In the genomic region with DNA sequence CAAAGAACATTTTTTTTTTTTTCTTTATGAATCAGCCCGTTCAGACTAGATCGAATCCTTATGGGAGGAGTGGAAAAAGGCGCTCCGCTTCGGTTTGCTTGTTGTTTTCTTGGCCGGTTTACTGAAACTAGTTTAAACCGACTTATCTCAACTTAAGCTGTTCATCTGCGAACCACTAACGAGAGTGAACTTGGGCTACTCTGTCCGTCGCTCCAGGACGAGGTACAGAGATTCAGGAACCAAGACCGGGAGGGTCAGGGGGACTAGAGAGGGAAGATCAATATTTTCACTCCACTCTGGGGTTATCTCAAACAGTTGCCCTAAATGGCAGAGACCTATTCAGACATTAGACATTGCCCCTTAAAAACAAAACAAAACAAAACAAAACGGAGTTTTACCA, we compare ENCODE assay signal across 8 mouse cellular contexts. TPM values are rescaled to one million over a fixed set of nuclear protein-coding genes. Genes with fewer than 3 reads are reported as not detected.
A peak's percentile ranks its signal among the peaks of the same experiment; 100 is the strongest.
DNase-seq lines count a peak whose midpoint lies in the region; ATAC-seq and TF ChIP-seq lines count a peak whose summit lies in the region.

No protein-coding gene starts in this region.

- no peak for DNase-seq in cerebellum, postnatal 4 days (ENCODE audit: low spot score in 2 of 2)
- DNase-seq in testis, postnatal 14 days (ENCODE audit: low spot score): no peak
- no peak for DNase-seq in hindbrain, embryonic 14.5 days (ENCODE audit: low spot score)
- DNase-seq in midbrain, embryonic 10.5 days (ENCODE audit: low spot score): no peak
- DNase-seq in retina, postnatal 1 day: no peak
- no peak for DNase-seq in thymus, adult 18-20 months

- H3K27ac ChIP-seq in testis, adult 2 months (ENCODE audit: control insufficient read depth, insufficient read depth, low read depth, low read length): peak overlapping the region; percentile 12
- no peak overlapping the region for H3K27ac ChIP-seq in hindbrain, embryonic 14.5 days
- H3K27ac ChIP-seq in midbrain, embryonic 10.5 days (replicated peaks): peak overlapping the region; percentile 90

- 2% methylated on average over 14 of the region's 14 CpGs for whole genome bisulfite sequencing in hindbrain, embryonic 14.5 days
- 1% methylated on average over 14 of the region's 14 CpGs for WGBS in midbrain, embryonic 10.5 days

- no peak for TF ChIP-seq CTCF in testis, adult 2 months (IDR thresholded peaks at IDR 0.05; ENCODE audit: control insufficient read depth, insufficient read depth, insufficient replicate concordance, low read depth, low read length)

- no peaks in the 10 kb centered on the region for H3K4me1 ChIP-seq in testis, adult 2 months (ENCODE audit: control insufficient read depth, insufficient read depth, low read length)
- peaks cover 11% of the 10 kb centered on the region; the same call in 1 of the 2 replicates for H3K4me1 ChIP-seq in hindbrain, embryonic 14.5 days (replicated peaks; ENCODE audit: control insufficient read depth, insufficient read depth, low read length)
- H3K4me1 ChIP-seq in midbrain, embryonic 10.5 days: peaks cover 13% of the 10 kb centered on the region

- H3K4me2 ChIP-seq in hindbrain, embryonic 14.5 days (replicated peaks): peak overlapping the region; percentile 82

- no peaks in the 10 kb centered on the region for H3K9me3 ChIP-seq in hindbrain, embryonic 14.5 days (ENCODE audit: control insufficient read depth, low read length)
- H3K9me3 ChIP-seq in midbrain, embryonic 10.5 days (replicated peaks): no peaks in the 10 kb centered on the region

- no peak for TF ChIP-seq POLR2A in testis, adult 2 months (IDR thresholded peaks at IDR 0.05; ENCODE audit: control insufficient read depth, low read depth, low read length)

- no peaks in the 10 kb centered on the region for H3K27me3 ChIP-seq in testis, adult 2 months (ENCODE audit: control insufficient read depth, insufficient read depth, low read length)
- no peaks in the 10 kb centered on the region for H3K27me3 ChIP-seq in hindbrain, embryonic 14.5 days (ENCODE audit: control insufficient read depth, insufficient read depth, low read length)
- H3K27me3 ChIP-seq in midbrain, embryonic 10.5 days (ENCODE audit: low read depth, poor library complexity, severe bottlenecking): no peaks in the 10 kb centered on the region

- peak overlapping the region; percentile 39 for H3K9ac ChIP-seq in hindbrain, embryonic 14.5 days

- peak; percentile 22; the same call in 1 of the 2 replicates for ATAC-seq in cerebellum, adult (ENCODE audit: insufficient number of reproducible peaks, low FRiP score, low TSS enrichment)
- peak; percentile 18; the same call in 1 of the 2 replicates for ATAC-seq in hindbrain, embryonic 14.5 days (ENCODE audit: low FRiP score)

- H3K4me3 ChIP-seq in testis, adult 2 months (ENCODE audit: control insufficient read depth, low read depth, low read length): peak overlapping the region; percentile 91
- peak overlapping the region; percentile 47 for H3K4me3 ChIP-seq in hindbrain, embryonic 14.5 days (replicated peaks; ENCODE audit: low read length)
- peak overlapping the region; percentile 72 for H3K4me3 ChIP-seq in midbrain, embryonic 10.5 days

- no peaks in the 10 kb centered on the region for H3K36me3 ChIP-seq in testis, adult 2 months (ENCODE audit: control insufficient read depth, insufficient read depth, low read length)
- H3K36me3 ChIP-seq in hindbrain, embryonic 14.5 days (replicated peaks; ENCODE audit: control insufficient read depth, insufficient read depth): peaks cover 19% of the 10 kb centered on the region
- peaks cover 36% of the 10 kb centered on the region for H3K36me3 ChIP-seq in midbrain, embryonic 10.5 days

RNA-seq across cellular contexts. Expression of a gene that starts 0.5 kb away (rescaled TPM):
- 8.6 and 9.9 TPM in 2 replicates for polyA plus RNA-seq in testis, adult 2 months (2012; rRNA removed)
- polyA plus RNA-seq in hindbrain, embryonic 14.5 days (2014; fragmentation: Nextera tagmentation; extraction: Ambion mirVana): 24.4 and 25.0 TPM in 2 replicates
- polyA plus RNA-seq in midbrain, embryonic 10.5 days (2016; fragmentation: Nextera tagmentation; extraction: Ambion mirVana): 27.6 and 29.1 TPM in 2 replicates

RNA-seq across cellular contexts. Expression of a gene that starts 0.9 kb away (rescaled TPM):
- 2.6 and 3.3 TPM in 2 replicates for polyA plus RNA-seq in testis, adult 2 months (2012; rRNA removed)
- polyA plus RNA-seq in hindbrain, embryonic 14.5 days (2014; fragmentation: Nextera tagmentation; extraction: Ambion mirVana): 9.4 and 13.0 TPM in 2 replicates
- polyA plus RNA-seq in midbrain, embryonic 10.5 days (2016; fragmentation: Nextera tagmentation; extraction: Ambion mirVana): 38.6 and 44.6 TPM in 2 replicates

RNA-seq across cellular contexts. Expression of a gene that starts 19.8 kb away (rescaled TPM):
- 0.21 TPM in 1 of 2 replicates, not detected in the other for polyA plus RNA-seq in testis, adult 2 months (2012; rRNA removed)
- not detected in 2 replicates for polyA plus RNA-seq in hindbrain, embryonic 14.5 days (2014; fragmentation: Nextera tagmentation; extraction: Ambion mirVana)
- polyA plus RNA-seq in midbrain, embryonic 10.5 days (2016; fragmentation: Nextera tagmentation; extraction: Ambion mirVana): not detected in 2 replicates

RNA-seq across cellular contexts. Expression of a gene that starts 53.6 kb away (rescaled TPM):
- 0.23 and 0.28 TPM in 2 replicates for polyA plus RNA-seq in testis, adult 2 months (2012; rRNA removed)
- polyA plus RNA-seq in hindbrain, embryonic 14.5 days (2014; fragmentation: Nextera tagmentation; extraction: Ambion mirVana): 0.33 and 0.74 TPM in 2 replicates
- polyA plus RNA-seq in midbrain, embryonic 10.5 days (2016; fragmentation: Nextera tagmentation; extraction: Ambion mirVana): 0.85 and 1.3 TPM in 2 replicates
